Mouse (Mus musculus) thymus, adult 18-20 months (tissue): ENCODE results near the gene Myzap.

Experiments used
- DNase-seq, 2 experiments: peaks; one replicate each; pipeline ENCODE4 v3.0.0; 2022; ENCODE audit warnings: mixed read lengths in 2 of 2

The Myzap gene

DNA sequence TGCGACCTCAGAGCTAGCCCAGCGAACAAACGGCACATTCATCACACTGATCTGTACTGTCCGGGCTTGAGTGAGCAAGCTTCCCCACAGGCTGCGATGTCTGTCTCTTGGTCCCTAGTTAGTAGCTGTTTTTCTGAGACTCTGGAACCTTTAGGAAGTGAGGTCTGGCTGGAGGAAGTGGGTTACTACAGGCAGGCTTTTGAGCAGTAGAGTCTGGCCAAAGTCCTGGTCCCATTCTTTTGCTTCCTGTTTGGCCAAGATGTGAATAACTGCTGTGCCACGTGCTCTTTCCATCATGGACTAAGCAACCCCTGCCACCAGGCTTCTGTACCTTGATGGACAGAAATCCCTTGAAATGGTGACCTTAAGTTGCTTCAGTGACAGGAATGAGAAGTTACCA, 4.7 kb upstream of the Myzap start:
- DNase-seq: no peak

DNA sequence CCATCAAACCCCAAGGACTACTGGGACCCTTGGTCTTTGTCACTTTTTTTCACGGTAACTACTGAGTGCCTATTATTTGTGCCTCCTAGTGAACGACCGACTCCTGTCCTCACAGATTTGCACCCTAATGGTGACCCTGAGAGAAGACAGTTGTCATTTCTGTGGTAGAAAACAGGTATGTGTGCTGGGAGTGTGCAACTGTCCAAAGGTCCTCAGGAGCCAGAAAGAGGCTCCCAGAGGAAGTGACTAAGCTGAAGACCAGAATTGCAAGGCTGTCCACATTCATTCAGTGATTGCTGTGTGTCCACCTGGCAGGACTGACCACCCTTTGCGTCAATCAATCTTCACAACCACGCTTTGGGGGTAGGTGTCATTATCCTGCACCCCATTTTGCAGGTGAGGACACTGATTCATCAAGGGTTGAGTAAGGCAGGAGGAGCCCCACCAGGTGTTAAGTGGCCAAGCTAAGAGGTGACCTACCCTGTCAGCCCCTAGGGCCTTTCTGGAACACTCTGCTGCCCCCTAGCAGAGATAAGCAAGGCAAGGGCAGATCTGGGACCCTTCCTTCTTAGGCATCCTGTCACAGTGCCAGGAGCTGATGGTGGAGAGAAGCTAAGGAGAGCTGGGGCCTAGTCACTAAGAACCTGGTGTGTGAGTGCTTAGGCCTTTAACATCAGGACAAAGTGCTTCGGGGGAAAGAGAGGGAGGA, 571 bp upstream of the Myzap start:
- DNase-seq: no peak

DNA sequence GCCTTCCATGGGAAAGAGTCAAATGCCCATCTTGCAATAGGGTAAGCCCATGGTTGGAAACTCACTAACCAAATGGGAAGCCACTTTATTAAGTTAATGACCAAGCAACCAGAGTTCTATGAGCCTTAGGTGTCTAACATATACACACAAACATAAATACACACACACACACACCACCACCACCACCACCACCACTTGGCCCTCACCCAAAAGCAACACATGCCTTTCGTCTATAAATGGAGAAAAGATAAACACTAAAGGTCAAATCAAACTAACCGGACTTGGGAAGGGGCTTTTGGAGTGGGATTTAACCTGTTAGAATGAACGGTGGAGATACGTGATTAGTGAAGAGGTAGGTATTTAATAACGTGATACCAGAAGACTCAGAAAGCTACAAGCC, 1.1 kb downstream of the Myzap start:
- no peak for DNase-seq

DNA sequence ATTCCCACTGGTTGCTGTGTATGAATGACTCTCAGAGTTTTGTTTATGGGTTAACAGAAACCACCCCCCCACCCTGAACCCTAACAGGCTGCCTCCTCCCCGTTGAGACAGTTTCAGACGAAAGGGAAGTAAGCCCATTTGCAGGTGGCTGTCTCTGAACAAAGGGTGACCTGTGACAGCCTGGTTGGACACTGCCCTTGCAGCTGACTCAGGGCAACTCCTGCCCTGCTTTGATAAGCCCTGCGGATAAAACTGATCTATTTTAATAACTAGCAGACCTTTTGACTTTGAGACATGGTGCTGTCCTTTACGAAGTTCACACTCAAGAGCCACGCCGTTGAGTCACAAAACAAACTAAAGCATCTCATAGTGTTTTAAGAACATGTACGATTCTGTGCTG, 2.4 kb downstream of the Myzap start:
- no peak for DNase-seq

- DNase-seq: no peak
Measured at GRCm38 (mm10) chr9:71588930-71589592, 3.1 kb downstream of the Myzap start.

- DNase-seq: no peak
Measured at GRCm38 (mm10) chr9:71586408-71586807, 5.8 kb downstream of the Myzap start.

GRCm38 (mm10) chr9:71582771-71583170, 9.4 kb downstream of the Myzap start:
- DNase-seq: no peak

- no peak for DNase-seq
Measured at GRCm38 (mm10) chr9:71578896-71579564, 13.1 kb downstream of the Myzap start.

GRCm38 (mm10) chr9:71574440-71574839, 17.7 kb downstream of the Myzap start:
- no peak for DNase-seq

DNA sequence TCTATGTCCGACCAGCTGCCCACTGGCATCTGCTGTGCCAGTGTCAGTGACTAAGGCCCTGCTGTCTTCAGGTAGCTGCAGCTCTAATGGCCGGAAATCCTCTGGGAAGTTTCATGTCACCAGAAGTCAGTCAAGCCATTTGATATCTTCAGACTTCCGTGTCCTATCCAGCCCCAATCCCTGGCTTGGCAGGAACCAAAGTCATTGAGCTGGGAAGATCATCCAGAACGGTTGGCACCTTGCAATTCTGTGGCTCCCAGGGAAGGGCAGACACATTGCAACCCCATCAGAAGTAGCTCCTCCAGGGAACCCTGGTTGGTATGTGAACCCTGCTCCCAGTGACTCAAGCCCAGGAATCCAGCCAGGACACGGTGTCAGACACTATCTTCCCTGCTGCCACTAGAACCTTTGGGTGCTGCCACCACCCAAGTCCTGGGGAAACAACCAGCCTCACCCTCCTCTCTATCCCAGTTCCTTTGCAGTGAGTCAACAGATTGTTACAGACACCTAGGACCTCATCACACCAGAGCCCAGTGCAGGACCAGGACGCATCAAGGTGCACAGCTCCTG, 18.3 kb downstream of the Myzap start:
- no peak for DNase-seq

GRCm38 (mm10) chr9:71571150-71571633, 21.0 kb downstream of the Myzap start:
- DNase-seq: peak; percentile 43 to 69

GRCm38 (mm10) chr9:71570170-71570569, 22.0 kb downstream of the Myzap start:
- DNase-seq: peak in 1 of 2 experiments; percentile 56

DNA sequence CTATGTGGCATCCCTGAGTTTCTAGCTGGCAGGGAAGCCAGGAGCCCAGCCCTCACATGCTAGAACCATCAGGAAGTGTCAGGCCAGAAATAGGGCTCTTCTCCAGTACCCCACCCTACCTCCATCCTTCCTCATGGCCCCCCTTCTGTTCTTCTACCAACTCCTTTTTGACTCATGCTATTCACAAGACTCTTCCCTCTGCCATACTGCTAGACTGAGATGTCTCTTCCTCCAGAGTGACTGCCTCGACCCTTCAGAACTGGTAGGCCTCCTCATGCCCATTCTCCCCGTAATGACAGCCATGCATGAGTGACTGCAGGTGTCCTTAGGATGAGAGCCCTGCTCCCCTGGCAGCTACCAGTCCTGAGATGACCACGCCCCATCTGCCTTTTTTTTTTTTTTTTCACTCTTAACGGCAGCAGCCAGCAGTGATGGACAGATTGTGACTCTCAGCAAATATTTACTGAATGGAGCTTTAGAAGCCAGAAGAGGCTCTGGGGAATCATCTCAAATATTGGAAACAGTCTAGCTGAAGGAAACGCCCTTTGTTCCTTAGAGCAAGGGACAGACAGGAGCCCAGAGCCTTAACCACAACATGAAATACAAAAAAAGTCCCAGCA, 23.7 kb downstream of the Myzap start:
- peak in 1 of 2 experiments; percentile 7 for DNase-seq

- DNase-seq: no peak
Measured at GRCm38 (mm10) chr9:71567391-71567790, 24.8 kb downstream of the Myzap start.

DNA sequence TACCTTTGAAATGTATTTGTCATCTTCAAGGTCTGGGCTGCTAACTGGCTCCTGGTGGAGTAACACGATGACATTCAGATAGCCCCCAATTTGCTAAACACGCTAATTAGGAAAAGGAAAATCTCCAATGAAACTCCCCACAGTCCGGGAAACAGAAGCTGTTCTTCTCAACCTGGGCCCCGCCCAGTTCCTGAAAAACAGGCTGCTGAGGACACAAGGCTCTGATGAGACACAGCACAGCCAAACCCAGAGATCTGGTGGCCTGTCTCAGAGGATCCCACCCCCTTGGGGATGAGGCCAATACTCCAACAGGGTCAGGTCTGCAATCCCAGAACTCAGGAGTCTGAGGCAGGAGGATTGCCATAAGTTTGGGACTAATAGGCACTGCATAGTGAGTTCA, 25.4 kb downstream of the Myzap start:
- DNase-seq: no peak

DNA sequence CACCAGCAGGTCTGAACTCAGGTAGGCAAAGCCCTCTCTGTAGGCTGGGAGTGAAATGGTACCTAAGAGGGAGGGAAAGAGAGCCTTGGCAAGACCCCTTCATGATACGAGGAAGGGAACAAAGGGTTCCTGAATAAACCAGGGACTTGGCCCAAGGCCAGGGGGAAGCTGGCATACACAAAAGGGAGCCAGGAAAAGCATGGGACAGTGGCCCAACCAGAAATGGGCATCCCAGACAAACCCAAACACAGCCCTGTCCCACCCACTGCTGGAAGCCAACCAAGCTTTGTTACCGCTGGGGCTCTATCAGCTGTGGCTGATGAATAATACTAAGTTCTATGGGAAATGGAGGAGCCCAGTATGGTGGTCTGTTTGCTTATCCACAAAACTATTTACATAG, 34.4 kb downstream of the Myzap start:
- no peak for DNase-seq

- no peak for DNase-seq
Measured at GRCm38 (mm10) chr9:71554001-71554400, 38.2 kb downstream of the Myzap start.

GRCm38 (mm10) chr9:71550176-71550575, 42.0 kb downstream of the Myzap start:
- DNase-seq: no peak

- DNase-seq: no peak
Measured at GRCm38 (mm10) chr9:71547704-71548275, 44.4 kb downstream of the Myzap start.

GRCm38 (mm10) chr9:71544831-71545230, 47.3 kb downstream of the Myzap start:
- DNase-seq: no peak

- DNase-seq: peak; percentile 34 to 38
Measured at GRCm38 (mm10) chr9:71543443-71544222, 48.5 kb downstream of the Myzap start.

GRCm38 (mm10) chr9:71542292-71542691, 49.9 kb downstream of the Myzap start:
- DNase-seq: no peak
